Mouse (Mus musculus): Measurements from ENCODE around the gene Rab7b.

- TF ChIP-seq CTCF (IDR thresholded peaks at IDR 0.05; ENCODE audit: control insufficient read depth, insufficient read depth, low read length) = no peak
- TF ChIP-seq POLR2A (IDR thresholded peaks at IDR 0.05; ENCODE audit: borderline replicate concordance, control insufficient read depth, low read depth, low read length) = no peak
These were observed 59.3 kb downstream of the Rab7b start for GRCm38 (mm10) chr1:131747761-131748160.
